Mouse (Mus musculus) hindbrain, embryonic 14.5 days (tissue): ENCODE measurements at regions not wholly inside any gene's neighbourhood (a gene's known extent, or its start where the extent isn't known, plus 50 kb on each side); places are given as distances from the start of the nearest gene placed in this dataset.
A peak's percentile ranks its signal among the peaks of the same experiment; 100 is the strongest.

Experiments used
- ATAC-seq: fragments of 200-750 bp; cut with Nextera tagmentation; 2 replicates; pipeline ENCODE4 v1.8.0; 2017; ENCODE audit warnings: moderate number of reproducible peaks, mild to moderate bottlenecking, moderate TSS enrichment, moderate library complexity; ENCODE audit not compliant: low FRiP score
- DNase-seq: peaks from one replicate; pipeline ENCODE4 v3.0.0-alpha.2; 2015; ENCODE audit warnings: low spot score
- H3K27ac ChIP-seq: fragments of 300-500 bp; sonication (generic); 2 replicates; pipeline ENCODE4 v1.5.1; 2014; ENCODE audit warnings: mild to moderate bottlenecking, moderate library complexity
- H3K27me3 ChIP-seq: fragments of 300-500 bp; sonication (generic); 2 replicates; pipeline ENCODE4 v1.6.1; 2014; ENCODE audit warnings: mild to moderate bottlenecking, low read length, mixed read lengths; ENCODE audit not compliant: control insufficient read depth, insufficient read depth
- H3K36me3 ChIP-seq: fragments of 300-500 bp; sonication (generic); replicated peaks from 2 replicates; pipeline ENCODE4 v1.6.1; 2014; ENCODE audit not compliant: control insufficient read depth, insufficient read depth
- H3K4me1 ChIP-seq: fragments of 300-500 bp; sonication (generic); replicated peaks from 2 replicates; pipeline ENCODE4 v1.6.1; 2014; ENCODE audit warnings: antibody characterized with exemption, low read length, mixed read lengths; ENCODE audit not compliant: control insufficient read depth, insufficient read depth
- H3K4me2 ChIP-seq: fragments of 300-500 bp; sonication (generic); replicated peaks from 2 replicates; pipeline ENCODE4 v1.6.1; 2014; ENCODE audit warnings: mild to moderate bottlenecking, moderate library complexity
- H3K4me3 ChIP-seq: fragments of 300-500 bp; sonication (generic); replicated peaks from 2 replicates; pipeline ENCODE4 v1.5.1; 2014; ENCODE audit warnings: mild to moderate bottlenecking, low read length
- H3K9ac ChIP-seq: fragments of 300-500 bp; sonication (generic); 2 replicates; pipeline ENCODE4 v1.6.1; 2014
- H3K9me3 ChIP-seq: fragments of 300-500 bp; sonication (generic); 2 replicates; pipeline ENCODE4 v1.6.1; 2016; ENCODE audit warnings: low read length; ENCODE audit not compliant: control insufficient read depth
- WGBS: fragments of 180-500 bp; shearing (Covaris S2); extraction: QIAGEN DNeasy Blood & Tissue Kit; methylation state at CpG from one replicate; pipeline ENCODE4 v1.1.7; 2014; 5-methylcytosine and 5-hydroxymethylcytosine counted together

GRCm38 (mm10) chr2:128278124-128278432 is 152.2 kb downstream of the Bcl2l11 start:
- Histone ChIP-seq H3K4me1 (peaks cover 25% of the 10 kb centered on the region), H3K27ac (peak overlapping the region; percentile 60; the same call in 1 of the 2 replicates), H3K9ac (no peak overlapping the region), H3K4me3 (no peak overlapping the region), H3K4me2 (no peak overlapping the region), H3K36me3 (no peaks in the 10 kb centered on the region), H3K27me3 (no peaks in the 10 kb centered on the region), H3K9me3 (no peaks in the 10 kb centered on the region)
- DNase-seq (peak; percentile 28), ATAC-seq (no peak)
- WGBS, result 61% methylated on average over 5 of the region's 5 CpGs

GRCm38 (mm10) chr2:128278608-128279081 is 152.8 kb downstream of the Bcl2l11 start:
- ATAC-seq, result peak; percentile 67; the same call in 1 of the 2 replicates
- WGBS, result 20% methylated on average over 12 of the region's 12 CpGs
- Histone ChIP-seq H3K9me3 (no peaks in the 10 kb centered on the region), H3K27ac (peak overlapping the region; percentile 60; the same call in 1 of the 2 replicates), H3K4me1 (peaks cover 25% of the 10 kb centered on the region), H3K4me2 (peak overlapping the region; percentile 37), H3K36me3 (no peaks in the 10 kb centered on the region), H3K27me3 (no peaks in the 10 kb centered on the region), H3K9ac (0 out of 2 replicates have a peak overlapping the region, but pooled peaks have one; percentile 18), H3K4me3 (no peak overlapping the region)
- DNase-seq, result peak; percentile 69

GRCm38 (mm10) chr2:128279127-128279710 is 153.4 kb downstream of the Bcl2l11 start:
- Histone ChIP-seq H3K4me1 (peaks cover 25% of the 10 kb centered on the region), H3K4me2 (no peak overlapping the region)

GRCm38 (mm10) chr2:128282591-128282990 is 156.8 kb downstream of the Bcl2l11 start:
- ATAC-seq, result no peak
- WGBS, result 57% methylated on average over 4 of the region's 4 CpGs

More at GRCm38 (mm10) chr2:128279127-128279710, 153.4 kb downstream of the Bcl2l11 start:
- DNase-seq (no peak), ATAC-seq (no peak)
- no peaks in the 10 kb centered on the region for H3K36me3 ChIP-seq
- no peak overlapping the region for H3K4me3 ChIP-seq
- no peak overlapping the region for H3K9ac ChIP-seq
- no peaks in the 10 kb centered on the region for H3K27me3 ChIP-seq
- no peaks in the 10 kb centered on the region for H3K9me3 ChIP-seq
- H3K27ac ChIP-seq, result no peak overlapping the region
- 84% methylated on average over 10 of the region's 10 CpGs for WGBS

GRCm38 (mm10) chr2:128284822-128285421 is 159.1 kb downstream of the Bcl2l11 start:
- Histone ChIP-seq H3K9me3 (no peaks in the 10 kb centered on the region), H3K27ac (no peak overlapping the region), H3K4me3 (no peak overlapping the region), H3K4me2 (no peak overlapping the region), H3K36me3 (no peaks in the 10 kb centered on the region), H3K9ac (no peak overlapping the region), H3K4me1 (peaks cover 12% of the 10 kb centered on the region), H3K27me3 (no peaks in the 10 kb centered on the region)
- DNase-seq (peak; percentile 72), ATAC-seq (peak; percentile 43)
- WGBS, result 63% methylated on average over 7 of the region's 7 CpGs

More at GRCm38 (mm10) chr2:128282591-128282990, 156.8 kb downstream of the Bcl2l11 start:
- Histone ChIP-seq H3K4me3 (no peak overlapping the region), H3K27me3 (no peaks in the 10 kb centered on the region), H3K4me2 (no peak overlapping the region), H3K9ac (no peak overlapping the region), H3K36me3 (no peaks in the 10 kb centered on the region), H3K9me3 (no peaks in the 10 kb centered on the region), H3K4me1 (peaks cover 16% of the 10 kb centered on the region), H3K27ac (no peak overlapping the region)
- DNase-seq, result no peak

GRCm38 (mm10) chr2:128285457-128285856 is 159.6 kb downstream of the Bcl2l11 start:
- DNase-seq (no peak), ATAC-seq (no peak)
- Histone ChIP-seq H3K4me3 (no peak overlapping the region), H3K27ac (no peak overlapping the region), H3K36me3 (no peaks in the 10 kb centered on the region), H3K9me3 (no peaks in the 10 kb centered on the region), H3K4me2 (no peak overlapping the region), H3K27me3 (no peaks in the 10 kb centered on the region), H3K9ac (no peak overlapping the region), H3K4me1 (peaks cover 12% of the 10 kb centered on the region)
- WGBS, result 63% methylated on average over 12 of the region's 12 CpGs

GRCm38 (mm10) chr2:128288138-128288551 is 162.3 kb downstream of the Bcl2l11 start:
- peak; percentile 54; the same call in 1 of the 2 replicates for ATAC-seq

GRCm38 (mm10) chr2:128290609-128291008 is 164.8 kb downstream of the Bcl2l11 start:
- Histone ChIP-seq H3K27me3 (no peaks in the 10 kb centered on the region), H3K9ac (no peak overlapping the region), H3K36me3 (no peaks in the 10 kb centered on the region), H3K4me3 (no peak overlapping the region), H3K4me1 (peaks cover 12% of the 10 kb centered on the region), H3K4me2 (no peak overlapping the region), H3K27ac (no peak overlapping the region), H3K9me3 (no peaks in the 10 kb centered on the region; the same call in 1 of the 2 replicates)
- no peak for DNase-seq
- WGBS, result 98% methylated on average over 3 of the region's 3 CpGs
- ATAC-seq, result no peak

More at GRCm38 (mm10) chr2:128288138-128288551, 162.3 kb downstream of the Bcl2l11 start:
- peaks cover 12% of the 10 kb centered on the region for H3K4me1 ChIP-seq
- no peak overlapping the region for H3K9ac ChIP-seq
- H3K9me3 ChIP-seq, result no peaks in the 10 kb centered on the region; the same call in 1 of the 2 replicates
- no peak overlapping the region for H3K4me3 ChIP-seq
- 20% methylated on average over 12 of the region's 12 CpGs for WGBS
- peak overlapping the region; percentile 8; the same call in 1 of the 2 replicates for H3K4me2 ChIP-seq
- no peaks in the 10 kb centered on the region for H3K27me3 ChIP-seq
- no peak overlapping the region for H3K27ac ChIP-seq
- no peak for DNase-seq
- H3K36me3 ChIP-seq, result no peaks in the 10 kb centered on the region

- no peak overlapping the region for H3K9ac ChIP-seq
- no peaks in the 10 kb centered on the region for H3K4me1 ChIP-seq
- no peak overlapping the region for H3K4me2 ChIP-seq
- no peak overlapping the region for H3K27ac ChIP-seq
- no peaks in the 10 kb centered on the region for H3K27me3 ChIP-seq
- H3K4me3 ChIP-seq, result no peak overlapping the region
- no peak for ATAC-seq
- WGBS, result 57% methylated on average over 3 of the region's 3 CpGs
- DNase-seq, result no peak
- H3K36me3 ChIP-seq, result no peaks in the 10 kb centered on the region
- H3K9me3 ChIP-seq, result no peaks in the 10 kb centered on the region; the same call in 1 of the 2 replicates
Measured at GRCm38 (mm10) chr2:128294610-128295009, 168.8 kb downstream of the Bcl2l11 start.
